Mouse (Mus musculus) cortical plate, adult 2 months (tissue): ENCODE measurements at regions not wholly inside any gene's neighbourhood (a gene's known extent, or its start where the extent isn't known, plus 50 kb on each side); places are given as distances from the start of the nearest gene placed in this dataset.

Experiments used
- CTCF ChIP-seq: fragments of 200-500 bp; IDR thresholded peaks from 2 replicates; pipeline ENCODE4 v1.5.1; 2011; ENCODE audit warnings: mild to moderate bottlenecking, control low read depth, low read length; ENCODE audit not compliant: insufficient read depth; ENCODE audit errors: extremely low read depth
- POLR2A ChIP-seq: fragments of 200-500 bp; IDR thresholded peaks from 2 replicates; pipeline ENCODE4 v1.6.1; 2011; ENCODE audit warnings: mild to moderate bottlenecking, low read length, control low read depth; ENCODE audit not compliant: insufficient read depth; ENCODE audit errors: extremely low read depth

- no peak for TF ChIP-seq POLR2A
- TF ChIP-seq CTCF = no peak
Observed at GRCm38 (mm10) chr9:100357553-100357952, 129.0 kb downstream of the Il20rb start.
